Mouse (Mus musculus): ENCODE measurements at regions not wholly inside any gene's neighbourhood (a gene's known extent, or its start where the extent isn't known, plus 50 kb on each side); places are given as distances from the start of the nearest gene placed in this dataset.

GRCm38 (mm10) chr6:39283761-39284415 is 77.3 kb upstream of the Kdm7a start:
- Histone ChIP-seq H3K4me2 (no peak overlapping the region), H3K4me1 (ENCODE audit: control insufficient read depth, insufficient read depth, low read length) (no peaks in the 10 kb centered on the region; the same call in 1 of the 2 replicates), H3K27me3 (ENCODE audit: control insufficient read depth, insufficient read depth, low read length) (no peaks in the 10 kb centered on the region), H3K36me3 (ENCODE audit: control insufficient read depth, insufficient read depth, low read length) (no peaks in the 10 kb centered on the region), H3K27ac (ENCODE audit: low read depth, low read length) (no peak overlapping the region), H3K9ac (ENCODE audit: low read length) (no peak overlapping the region), H3K9me3 (ENCODE audit: control insufficient read depth, low read length) (no peaks in the 10 kb centered on the region), H3K4me3 (ENCODE audit: low read depth, low read length) (no peak overlapping the region)
- DNase-seq (ENCODE audit: low spot score, missing footprints) (no peak), ATAC-seq (ENCODE audit: low FRiP score) (no peak)
- WGBS = 91% methylated on average over 9 of the region's 9 CpGs

- DNase-seq (ENCODE audit: low spot score, missing footprints) (no peak), ATAC-seq (ENCODE audit: low FRiP score) (no peak)
- Histone ChIP-seq H3K4me2 (no peak overlapping the region), H3K9me3 (ENCODE audit: control insufficient read depth, low read length) (no peaks in the 10 kb centered on the region), H3K27ac (ENCODE audit: low read depth, low read length) (no peak overlapping the region), H3K36me3 (ENCODE audit: control insufficient read depth, insufficient read depth, low read length) (no peaks in the 10 kb centered on the region), H3K9ac (ENCODE audit: low read length) (no peak overlapping the region), H3K4me3 (ENCODE audit: low read depth, low read length) (no peak overlapping the region), H3K4me1 (ENCODE audit: control insufficient read depth, insufficient read depth, low read length) (no peaks in the 10 kb centered on the region), H3K27me3 (ENCODE audit: control insufficient read depth, insufficient read depth, low read length) (no peaks in the 10 kb centered on the region)
- 91% methylated on average over 6 of the region's 6 CpGs for WGBS
These were observed 71.7 kb upstream of the Kdm7a start for GRCm38 (mm10) chr6:39278317-39278716.

GRCm38 (mm10) chr6:39274774-39275502 is 68.3 kb upstream of the Kdm7a start:
- no peak overlapping the region for H3K4me2 ChIP-seq
- no peaks in the 10 kb centered on the region for H3K4me1 ChIP-seq (ENCODE audit: control insufficient read depth, insufficient read depth, low read length)
- DNase-seq (ENCODE audit: low spot score, missing footprints) (no peak), ATAC-seq (ENCODE audit: low FRiP score) (no peak)
- no peaks in the 10 kb centered on the region for H3K27me3 ChIP-seq (ENCODE audit: control insufficient read depth, insufficient read depth, low read length)
- no peak overlapping the region for H3K27ac ChIP-seq (ENCODE audit: low read depth, low read length)
- no peaks in the 10 kb centered on the region for H3K9me3 ChIP-seq (ENCODE audit: control insufficient read depth, low read length)
- H3K4me3 ChIP-seq (ENCODE audit: low read depth, low read length) = no peak overlapping the region
- H3K9ac ChIP-seq (ENCODE audit: low read length) = no peak overlapping the region
- H3K36me3 ChIP-seq (ENCODE audit: control insufficient read depth, insufficient read depth, low read length) = no peaks in the 10 kb centered on the region
- WGBS = 92% methylated on average over 12 of the region's 12 CpGs

- WGBS = 97% methylated on average over 1 of the region's 1 CpGs
- no peak for DNase-seq (ENCODE audit: low spot score, missing footprints)
- Histone ChIP-seq H3K4me3 (ENCODE audit: low read depth, low read length) (no peak overlapping the region), H3K9me3 (ENCODE audit: control insufficient read depth, low read length) (no peaks in the 10 kb centered on the region), H3K4me2 (no peak overlapping the region), H3K27ac (ENCODE audit: low read depth, low read length) (no peak overlapping the region), H3K9ac (ENCODE audit: low read length) (no peak overlapping the region), H3K27me3 (ENCODE audit: control insufficient read depth, insufficient read depth, low read length) (no peaks in the 10 kb centered on the region), H3K36me3 (ENCODE audit: control insufficient read depth, insufficient read depth, low read length) (no peaks in the 10 kb centered on the region), H3K4me1 (ENCODE audit: control insufficient read depth, insufficient read depth, low read length) (no peaks in the 10 kb centered on the region; the same call in 1 of the 2 replicates)
- no peak for ATAC-seq (ENCODE audit: low FRiP score)
These were observed 66.8 kb upstream of the Kdm7a start for GRCm38 (mm10) chr6:39273427-39273826.

GRCm38 (mm10) chr6:39270457-39270856 is 63.9 kb upstream of the Kdm7a start:
- ATAC-seq (ENCODE audit: low FRiP score) (no peak), DNase-seq (ENCODE audit: low spot score, missing footprints) (no peak)
- H3K36me3 ChIP-seq (ENCODE audit: control insufficient read depth, insufficient read depth, low read length) = no peaks in the 10 kb centered on the region
- H3K9me3 ChIP-seq (ENCODE audit: control insufficient read depth, low read length) = no peaks in the 10 kb centered on the region
- no peak overlapping the region for H3K9ac ChIP-seq (ENCODE audit: low read length)
- H3K27ac ChIP-seq (ENCODE audit: low read depth, low read length) = no peak overlapping the region
- H3K4me2 ChIP-seq = no peak overlapping the region
- no peak overlapping the region for H3K4me3 ChIP-seq (ENCODE audit: low read depth, low read length)
- no peaks in the 10 kb centered on the region for H3K27me3 ChIP-seq (ENCODE audit: control insufficient read depth, insufficient read depth, low read length)
- no peaks in the 10 kb centered on the region; the same call in 1 of the 2 replicates for H3K4me1 ChIP-seq (ENCODE audit: control insufficient read depth, insufficient read depth, low read length)
- 86% methylated on average over 1 of the region's 1 CpGs for WGBS

- H3K9me3 ChIP-seq (ENCODE audit: control insufficient read depth, low read length) = no peaks in the 10 kb centered on the region
These were observed 63.1 kb upstream of the Kdm7a start for GRCm38 (mm10) chr6:39269706-39270105.

GRCm38 (mm10) chr6:39268647-39269428 is 62.2 kb upstream of the Kdm7a start:
- H3K4me1 ChIP-seq (ENCODE audit: control insufficient read depth, insufficient read depth, low read length) = no peaks in the 10 kb centered on the region; the same call in 1 of the 2 replicates
- no peak overlapping the region for H3K4me2 ChIP-seq
- WGBS = 20% methylated on average over 7 of the region's 8 CpGs
- no peak overlapping the region for H3K4me3 ChIP-seq (ENCODE audit: low read depth, low read length)
- ATAC-seq (ENCODE audit: low FRiP score) (no peak), DNase-seq (ENCODE audit: low spot score, missing footprints) (no peak)
- H3K27ac ChIP-seq (ENCODE audit: low read depth, low read length) = no peak overlapping the region
- H3K27me3 ChIP-seq (ENCODE audit: control insufficient read depth, insufficient read depth, low read length) = no peaks in the 10 kb centered on the region
- no peaks in the 10 kb centered on the region for H3K9me3 ChIP-seq (ENCODE audit: control insufficient read depth, low read length)
- H3K9ac ChIP-seq (ENCODE audit: low read length) = no peak overlapping the region
- H3K36me3 ChIP-seq (ENCODE audit: control insufficient read depth, insufficient read depth, low read length) = no peaks in the 10 kb centered on the region

More at GRCm38 (mm10) chr6:39269706-39270105, 63.1 kb upstream of the Kdm7a start:
- no peak overlapping the region for H3K27ac ChIP-seq (ENCODE audit: low read depth, low read length)
- H3K27me3 ChIP-seq (ENCODE audit: control insufficient read depth, insufficient read depth, low read length) = no peaks in the 10 kb centered on the region
- H3K36me3 ChIP-seq (ENCODE audit: control insufficient read depth, insufficient read depth, low read length) = no peaks in the 10 kb centered on the region
- 53% methylated on average over 5 of the region's 5 CpGs for WGBS
- H3K4me2 ChIP-seq = no peak overlapping the region
- ATAC-seq (ENCODE audit: low FRiP score) (no peak), DNase-seq (ENCODE audit: low spot score, missing footprints) (no peak)
- no peak overlapping the region for H3K4me3 ChIP-seq (ENCODE audit: low read depth, low read length)
- no peak overlapping the region for H3K9ac ChIP-seq (ENCODE audit: low read length)
- no peaks in the 10 kb centered on the region; the same call in 1 of the 2 replicates for H3K4me1 ChIP-seq (ENCODE audit: control insufficient read depth, insufficient read depth, low read length)

- H3K27ac ChIP-seq (ENCODE audit: low read depth, low read length) = no peak overlapping the region
- ATAC-seq (ENCODE audit: low FRiP score) (no peak), DNase-seq (ENCODE audit: low spot score, missing footprints) (no peak)
- no peak overlapping the region for H3K4me3 ChIP-seq (ENCODE audit: low read depth, low read length)
- 80% methylated on average over 4 of the region's 4 CpGs for WGBS
- no peak overlapping the region for H3K4me2 ChIP-seq
- no peaks in the 10 kb centered on the region for H3K9me3 ChIP-seq (ENCODE audit: control insufficient read depth, low read length)
- H3K27me3 ChIP-seq (ENCODE audit: control insufficient read depth, insufficient read depth, low read length) = no peaks in the 10 kb centered on the region
- H3K9ac ChIP-seq (ENCODE audit: low read length) = no peak overlapping the region
- H3K4me1 ChIP-seq (ENCODE audit: control insufficient read depth, insufficient read depth, low read length) = no peaks in the 10 kb centered on the region; the same call in 1 of the 2 replicates
- H3K36me3 ChIP-seq (ENCODE audit: control insufficient read depth, insufficient read depth, low read length) = no peaks in the 10 kb centered on the region
These were observed 58.1 kb upstream of the Kdm7a start for GRCm38 (mm10) chr6:39264722-39265121.

GRCm38 (mm10) chr6:39263615-39264014 is 57.0 kb upstream of the Kdm7a start:
- ATAC-seq (ENCODE audit: low FRiP score) (no peak), DNase-seq (ENCODE audit: low spot score, missing footprints) (no peak)
- 81% methylated on average over 8 of the region's 8 CpGs for WGBS
- Histone ChIP-seq H3K27ac (ENCODE audit: low read depth, low read length) (no peak overlapping the region), H3K4me3 (ENCODE audit: low read depth, low read length) (no peak overlapping the region), H3K9ac (ENCODE audit: low read length) (no peak overlapping the region), H3K4me1 (ENCODE audit: control insufficient read depth, insufficient read depth, low read length) (no peaks in the 10 kb centered on the region), H3K4me2 (no peak overlapping the region), H3K9me3 (ENCODE audit: control insufficient read depth, low read length) (no peaks in the 10 kb centered on the region), H3K27me3 (ENCODE audit: control insufficient read depth, insufficient read depth, low read length) (no peaks in the 10 kb centered on the region), H3K36me3 (ENCODE audit: control insufficient read depth, insufficient read depth, low read length) (no peaks in the 10 kb centered on the region)
